Mouse (Mus musculus): ENCODE results near the gene Slc6a6. TPM values are rescaled to one million over a fixed set of nuclear protein-coding genes. Genes with fewer than 3 reads are reported as not detected.

Slc6a6 gene
- total and polyA plus RNA-seq, 2 experiments from 2014 or later, result 101 to 139 TPM

DNA sequence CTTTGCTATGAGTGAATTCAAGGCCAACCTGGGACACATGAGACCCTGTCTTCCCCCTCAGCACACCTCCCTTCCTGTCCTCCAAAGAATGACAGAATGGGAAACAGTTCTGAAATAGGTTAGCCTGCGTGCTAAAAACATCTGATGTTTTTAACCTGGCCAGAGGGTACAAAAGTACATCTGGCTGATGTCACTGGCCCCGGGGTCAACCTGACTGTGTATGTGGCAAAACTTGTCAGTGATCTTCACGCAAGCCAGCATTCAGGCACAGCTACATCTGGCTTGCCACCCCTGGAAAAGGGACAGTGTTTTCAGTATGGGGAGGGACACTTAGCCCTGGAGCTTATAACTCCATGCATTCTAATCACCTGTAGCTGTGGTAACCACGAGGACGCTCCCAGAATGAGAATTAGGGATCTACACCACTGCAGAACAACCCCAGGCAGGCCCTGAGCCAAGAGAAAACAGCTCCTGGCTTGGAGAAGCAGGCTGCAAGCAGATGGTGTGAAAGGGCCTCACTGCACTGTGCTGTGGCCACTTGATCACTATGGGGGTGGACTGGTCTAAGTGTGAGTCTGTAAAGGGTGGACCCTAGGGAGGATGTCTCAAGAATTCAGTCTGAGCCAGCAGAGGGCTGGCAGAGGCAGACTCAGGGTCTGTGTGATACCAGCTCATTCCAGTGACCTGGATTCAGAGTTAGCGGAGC, 35.3 kb downstream of the Slc6a6 start:
- DNase-seq, result peak; percentile 65
- Histone ChIP-seq H3K4me2 (ENCODE audit: low read depth) (no peak overlapping the region), H3K27me3 (ENCODE audit: insufficient read depth, low read length) (no peaks in the 10 kb centered on the region), H3K9me3 (ENCODE audit: low read length) (no peaks in the 10 kb centered on the region), H3K9ac (no peak overlapping the region), H3K27ac (ENCODE audit: low read depth, low read length) (peak overlapping the region; percentile 65), H3K4me1 (ENCODE audit: insufficient read depth) (peaks cover 24% of the 10 kb centered on the region), H3K4me3 (ENCODE audit: low read depth, low read length) (no peak overlapping the region), H3K36me3 (ENCODE audit: insufficient read depth) (peaks cover 35% of the 10 kb centered on the region)
- no peak for TF ChIP-seq CTCF (IDR thresholded peaks at IDR 0.05; ENCODE audit: low read depth)
- ATAC-seq, result peak; percentile 65
- WGBS, result 36% methylated on average over 6 of the region's 6 CpGs

DNA sequence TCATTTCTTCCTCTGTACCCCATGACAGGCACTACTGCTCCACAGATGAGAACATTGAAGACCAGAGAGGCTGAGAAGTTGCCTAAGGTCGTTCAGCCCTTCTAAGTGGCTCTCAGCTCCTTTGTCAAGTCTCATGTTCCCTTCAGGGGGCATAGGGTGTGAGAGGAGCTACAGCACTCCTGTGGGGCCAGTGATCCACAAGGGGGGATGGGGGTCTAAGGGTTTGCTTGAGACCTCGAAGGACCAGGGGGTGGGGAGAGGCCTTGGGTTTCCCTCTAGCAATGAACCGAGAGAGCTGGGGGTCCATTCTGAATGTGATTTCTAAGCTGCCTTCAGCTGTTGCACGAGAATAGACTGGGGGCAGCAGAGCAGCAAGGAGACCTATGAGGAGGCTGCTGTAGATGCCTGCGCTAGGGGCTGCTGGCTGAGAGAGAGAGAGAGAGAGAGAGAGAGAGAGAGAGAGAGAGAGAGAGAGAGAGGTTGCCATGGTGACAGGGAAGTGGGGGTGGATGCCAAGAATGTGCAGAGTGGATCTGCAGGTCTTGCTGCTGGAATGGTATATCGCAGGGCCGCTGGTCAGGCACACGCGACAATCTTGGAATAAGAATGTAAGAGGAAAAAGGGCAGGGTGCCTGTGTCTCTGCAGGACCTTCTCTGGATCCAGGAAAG, 36.1 kb downstream of the Slc6a6 start:
- DNase-seq (peak; percentile 75), ATAC-seq (peak; percentile 91)
- peak overlapping the region; percentile 23; the same call in 1 of the 2 replicates for H3K4me2 ChIP-seq (ENCODE audit: low read depth)
- peaks cover 24% of the 10 kb centered on the region for H3K4me1 ChIP-seq (ENCODE audit: insufficient read depth)
- no peak overlapping the region for H3K4me3 ChIP-seq (ENCODE audit: low read depth, low read length)
- H3K9ac ChIP-seq, result peak overlapping the region; percentile 31; the same call in 1 of the 2 replicates
- peak overlapping the region; percentile 66 for H3K27ac ChIP-seq (ENCODE audit: low read depth, low read length)
- no peaks in the 10 kb centered on the region for H3K9me3 ChIP-seq (ENCODE audit: low read length)
- H3K36me3 ChIP-seq (ENCODE audit: insufficient read depth), result peaks cover 38% of the 10 kb centered on the region
- 5% methylated on average over 9 of the region's 9 CpGs for WGBS
- peak; percentile 37 for TF ChIP-seq CTCF (IDR thresholded peaks at IDR 0.05; ENCODE audit: low read depth)
- H3K27me3 ChIP-seq (ENCODE audit: insufficient read depth, low read length), result no peaks in the 10 kb centered on the region

DNA sequence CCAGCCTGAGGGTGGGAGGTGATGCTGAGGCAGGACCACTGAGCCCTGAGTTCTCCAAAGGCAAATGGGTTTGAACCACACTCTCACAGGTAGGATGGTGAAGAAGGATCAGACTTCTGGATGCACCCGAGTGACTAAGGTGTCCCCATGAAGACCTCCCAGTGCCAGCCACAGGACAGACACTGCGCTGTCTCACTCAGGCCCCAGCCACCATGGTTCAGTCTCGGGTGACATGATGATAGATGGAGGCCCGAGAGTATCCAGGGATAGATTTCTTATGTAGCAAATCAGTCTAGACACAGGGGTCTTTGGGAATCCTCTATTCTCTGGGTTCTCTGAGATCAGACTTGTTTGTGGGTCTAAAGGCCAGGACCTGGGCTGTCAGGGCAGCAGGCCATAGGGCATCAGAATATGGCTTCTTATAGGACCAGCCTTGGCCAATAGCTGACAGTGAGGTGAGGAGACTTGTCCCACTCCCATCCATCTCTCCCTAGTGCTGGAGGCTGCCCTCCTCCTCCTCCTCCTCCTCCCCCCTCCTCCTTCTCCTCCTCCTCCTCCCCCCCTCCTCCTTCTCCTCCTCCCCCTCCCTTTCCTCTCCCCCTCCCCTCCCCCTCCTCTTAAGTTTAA, 36.8 kb downstream of the Slc6a6 start:
- peak overlapping the region; percentile 66 for H3K27ac ChIP-seq (ENCODE audit: low read depth, low read length)
- H3K4me3 ChIP-seq (ENCODE audit: low read depth, low read length), result no peak overlapping the region
- no peaks in the 10 kb centered on the region for H3K9me3 ChIP-seq (ENCODE audit: low read length)
- no peak for DNase-seq
- no peak for TF ChIP-seq CTCF (IDR thresholded peaks at IDR 0.05; ENCODE audit: low read depth)
- peak overlapping the region; percentile 23; the same call in 1 of the 2 replicates for H3K4me2 ChIP-seq (ENCODE audit: low read depth)
- no peaks in the 10 kb centered on the region for H3K27me3 ChIP-seq (ENCODE audit: insufficient read depth, low read length)
- peak overlapping the region; percentile 31; the same call in 1 of the 2 replicates for H3K9ac ChIP-seq
- peaks cover 24% of the 10 kb centered on the region for H3K4me1 ChIP-seq (ENCODE audit: insufficient read depth)
- WGBS, result 61% methylated on average over 4 of the region's 4 CpGs
- H3K36me3 ChIP-seq (ENCODE audit: insufficient read depth), result peaks cover 41% of the 10 kb centered on the region
- peak; percentile 16; the same call in 1 of the 2 replicates for ATAC-seq

DNA sequence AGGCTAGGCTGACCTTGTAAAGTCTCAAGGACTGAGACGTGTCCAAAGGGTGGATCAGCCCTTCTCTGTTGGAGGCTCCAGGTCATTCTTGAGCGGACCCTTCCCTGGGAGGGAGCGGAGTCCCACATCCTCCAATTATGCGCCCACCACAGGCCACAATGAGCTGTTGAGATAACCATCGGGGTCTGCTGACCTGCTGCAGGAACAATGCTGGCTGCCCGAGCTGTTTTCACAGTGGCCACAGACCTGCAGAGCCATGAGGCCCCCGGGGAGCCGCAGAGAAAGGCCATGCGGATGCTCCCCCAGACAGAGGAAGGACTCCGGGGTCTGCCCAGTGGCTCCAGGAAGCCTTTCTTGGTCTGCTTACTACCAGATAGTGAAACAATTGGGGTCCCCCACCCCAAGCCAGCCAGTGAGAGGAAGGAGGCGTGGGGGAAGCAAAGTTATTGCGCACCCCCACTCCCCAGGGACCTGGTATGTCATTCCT, 37.4 kb downstream of the Slc6a6 start:
- Histone ChIP-seq H3K27ac (ENCODE audit: low read depth, low read length) (no peak overlapping the region), H3K4me1 (ENCODE audit: insufficient read depth) (peaks cover 24% of the 10 kb centered on the region), H3K4me2 (ENCODE audit: low read depth) (no peak overlapping the region), H3K9ac (no peak overlapping the region), H3K36me3 (ENCODE audit: insufficient read depth) (peaks cover 47% of the 10 kb centered on the region), H3K27me3 (ENCODE audit: insufficient read depth, low read length) (no peaks in the 10 kb centered on the region), H3K9me3 (ENCODE audit: low read length) (no peaks in the 10 kb centered on the region), H3K4me3 (ENCODE audit: low read depth, low read length) (no peak overlapping the region)
- ATAC-seq (no peak), DNase-seq (no peak)
- TF ChIP-seq CTCF (IDR thresholded peaks at IDR 0.05; ENCODE audit: low read depth), result no peak
- 44% methylated on average over 12 of the region's 12 CpGs for WGBS

DNA sequence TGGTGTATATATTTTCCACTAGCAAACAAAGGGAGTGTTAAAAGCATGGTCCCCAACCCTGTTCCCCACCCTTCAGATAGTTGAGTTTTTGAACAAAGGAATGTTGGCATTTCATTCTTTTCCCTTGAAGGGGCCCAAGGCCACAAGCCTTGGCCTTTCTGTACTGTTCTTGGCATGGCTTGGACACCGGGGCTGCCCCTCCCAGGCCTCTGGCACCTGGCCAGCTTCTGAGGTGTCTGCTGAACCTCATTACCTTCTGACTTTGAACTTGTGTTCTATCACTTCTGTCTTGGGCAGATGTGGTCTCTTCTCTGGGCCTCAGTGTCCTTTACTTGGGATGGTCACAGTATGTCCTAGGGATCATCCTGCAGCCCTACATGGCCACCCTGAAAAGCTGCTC, 43.5 kb downstream of the Slc6a6 start:
- Histone ChIP-seq H3K9me3 (ENCODE audit: low read length) (no peaks in the 10 kb centered on the region), H3K27ac (ENCODE audit: low read depth, low read length) (no peak overlapping the region), H3K36me3 (ENCODE audit: insufficient read depth) (peaks cover 92% of the 10 kb centered on the region), H3K4me2 (ENCODE audit: low read depth) (no peak overlapping the region), H3K27me3 (ENCODE audit: insufficient read depth, low read length) (no peaks in the 10 kb centered on the region), H3K4me3 (ENCODE audit: low read depth, low read length) (no peak overlapping the region), H3K9ac (no peak overlapping the region), H3K4me1 (ENCODE audit: insufficient read depth) (no peaks in the 10 kb centered on the region)
- DNase-seq (no peak), ATAC-seq (no peak)
- 71% methylated on average over 1 of the region's 1 CpGs for WGBS
- no peak for TF ChIP-seq CTCF (IDR thresholded peaks at IDR 0.05; ENCODE audit: low read depth)

DNA sequence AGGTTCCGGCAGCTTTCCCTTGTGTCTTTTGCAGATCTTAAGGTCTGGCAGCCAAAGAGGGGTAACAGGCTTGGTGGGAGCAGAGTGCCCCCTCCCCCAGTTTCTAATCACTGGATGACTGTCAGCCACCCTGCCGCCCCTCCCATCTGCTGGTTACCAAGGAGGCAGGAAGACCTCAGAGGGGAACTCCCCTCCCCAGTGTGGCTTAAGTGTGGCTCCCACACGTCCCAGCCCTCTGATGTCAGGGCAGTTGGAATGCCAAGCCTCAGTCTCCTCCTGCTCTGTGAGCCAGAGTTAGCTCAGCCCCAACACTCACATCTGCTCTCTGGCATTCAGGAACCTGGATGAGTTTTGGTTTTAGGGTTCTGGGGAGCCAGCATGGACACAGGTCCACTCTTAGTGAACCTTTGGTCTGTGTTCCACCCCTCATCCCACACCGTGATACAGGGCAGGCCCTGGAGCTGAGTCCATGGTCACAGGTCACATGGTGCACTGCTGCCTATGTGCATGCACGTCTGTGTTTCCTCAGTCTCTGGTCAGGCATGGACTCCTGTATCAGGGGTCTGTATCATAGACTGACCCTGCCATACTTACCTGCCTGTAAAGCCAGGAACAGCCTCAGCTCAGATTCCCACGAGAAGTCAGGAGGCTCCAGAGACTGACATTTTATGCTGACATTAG, 45.2 kb downstream of the Slc6a6 start:
- Histone ChIP-seq H3K9me3 (ENCODE audit: low read length) (no peaks in the 10 kb centered on the region), H3K27me3 (ENCODE audit: insufficient read depth, low read length) (no peaks in the 10 kb centered on the region), H3K9ac (0 out of 2 replicates have a peak overlapping the region, but pooled peaks have one; percentile 6), H3K36me3 (ENCODE audit: insufficient read depth) (peaks cover 90% of the 10 kb centered on the region), H3K4me1 (ENCODE audit: insufficient read depth) (no peaks in the 10 kb centered on the region), H3K4me2 (ENCODE audit: low read depth) (no peak overlapping the region), H3K4me3 (ENCODE audit: low read depth, low read length) (no peak overlapping the region), H3K27ac (ENCODE audit: low read depth, low read length) (peak overlapping the region; percentile 35; the same call in 1 of the 2 replicates)
- ATAC-seq (no peak), DNase-seq (no peak)
- TF ChIP-seq CTCF (IDR thresholded peaks at IDR 0.05; ENCODE audit: low read depth), result no peak
- 43% methylated on average over 5 of the region's 6 CpGs for WGBS
